Mouse (Mus musculus): ENCODE results near the gene Lgals9. TPM values are rescaled to one million over a fixed set of nuclear protein-coding genes. Genes with fewer than 3 reads are reported as not detected.
"Not testable (repeated sequence)": the region's sequence is repeated elsewhere in the genome, so short reads cannot be mapped to it uniquely, and the experiment has no call there.

Gene Lgals9
- polyA plus RNA-seq, 1 experiment from 2014 or later: 45.7 TPM

- peak; percentile 66; the same call in 1 of the 2 replicates for ATAC-seq
- H3K9ac ChIP-seq: no peak overlapping the region
- peaks cover 63% of the 10 kb centered on the region for H3K4me1 ChIP-seq
- WGBS (ENCODE audit: insufficient replicate concordance): 51% methylated on average over 14 of the region's 14 CpGs
- no peaks in the 10 kb centered on the region for H3K36me3 ChIP-seq
- H3K4me3 ChIP-seq: no peak overlapping the region
- peak overlapping the region; percentile 55 for H3K27ac ChIP-seq
- H3K9me3 ChIP-seq (replicated peaks): no peaks in the 10 kb centered on the region
- no peaks in the 10 kb centered on the region for H3K27me3 ChIP-seq (replicated peaks)
- peak overlapping the region; percentile 6; the same call in 1 of the 2 replicates for H3K4me2 ChIP-seq
These were observed 21.0 kb upstream of the Lgals9 start for GRCm38 (mm10) chr11:79005578-79006394.

GRCm38 (mm10) chr11:79003769-79004638, 19.3 kb upstream of the Lgals9 start:
- peak overlapping the region; percentile 66 for H3K27ac ChIP-seq
- H3K9ac ChIP-seq: no peak overlapping the region
- peaks cover 63% of the 10 kb centered on the region for H3K4me1 ChIP-seq
- H3K9me3 ChIP-seq (replicated peaks): no peaks in the 10 kb centered on the region
- H3K4me2 ChIP-seq: no peak overlapping the region
- 44% methylated on average over 10 of the region's 10 CpGs for WGBS (ENCODE audit: insufficient replicate concordance)
- H3K27me3 ChIP-seq (replicated peaks): no peaks in the 10 kb centered on the region
- ATAC-seq: no peak
- no peaks in the 10 kb centered on the region for H3K36me3 ChIP-seq
- no peak overlapping the region for H3K4me3 ChIP-seq

- Histone ChIP-seq H3K4me2 (0 out of 2 replicates have a peak overlapping the region, but pooled peaks have one; percentile 14), H3K4me3 (no peak overlapping the region), H3K4me1 (peaks cover 56% of the 10 kb centered on the region), H3K9ac (no peak overlapping the region), H3K9me3 (replicated peaks) (no peaks in the 10 kb centered on the region), H3K36me3 (no peaks in the 10 kb centered on the region), H3K27me3 (replicated peaks) (no peaks in the 10 kb centered on the region), H3K27ac (peak overlapping the region; percentile 66)
- ATAC-seq: 0 out of 2 replicates have a peak, but pooled peaks have one; percentile 40
- WGBS (ENCODE audit: insufficient replicate concordance): 40% methylated on average over 11 of the region's 11 CpGs
These were observed 18.5 kb upstream of the Lgals9 start for GRCm38 (mm10) chr11:79003053-79003768.

GRCm38 (mm10) chr11:79002551-79002951, 17.8 kb upstream of the Lgals9 start:
- H3K9ac ChIP-seq: no peak overlapping the region
- no peaks in the 10 kb centered on the region for H3K9me3 ChIP-seq (replicated peaks)
- peak overlapping the region; percentile 66 for H3K27ac ChIP-seq
- no peak overlapping the region for H3K4me2 ChIP-seq
- H3K27me3 ChIP-seq (replicated peaks): no peaks in the 10 kb centered on the region
- peaks cover 50% of the 10 kb centered on the region for H3K4me1 ChIP-seq
- WGBS (ENCODE audit: insufficient replicate concordance): 41% methylated on average over 5 of the region's 5 CpGs
- no peaks in the 10 kb centered on the region for H3K36me3 ChIP-seq
- no peak overlapping the region for H3K4me3 ChIP-seq
- ATAC-seq: no peak

- H3K27ac ChIP-seq: no peak overlapping the region
- no peaks in the 10 kb centered on the region for H3K36me3 ChIP-seq
These were observed 17.1 kb upstream of the Lgals9 start for GRCm38 (mm10) chr11:79001871-79002270.

GRCm38 (mm10) chr11:78999118-78999517, 14.4 kb upstream of the Lgals9 start:
- Histone ChIP-seq H3K4me1 (peaks cover 24% of the 10 kb centered on the region), H3K36me3 (no peaks in the 10 kb centered on the region), H3K27ac (no peak overlapping the region), H3K4me3 (no peak overlapping the region), H3K27me3 (replicated peaks) (no peaks in the 10 kb centered on the region), H3K4me2 (no peak overlapping the region), H3K9ac (no peak overlapping the region), H3K9me3 (replicated peaks) (peaks cover 3% of the 10 kb centered on the region)
- WGBS (ENCODE audit: insufficient replicate concordance): 57% methylated on average over 6 of the region's 6 CpGs
- no peak for ATAC-seq

More at GRCm38 (mm10) chr11:79001871-79002270, 17.1 kb upstream of the Lgals9 start:
- H3K9ac ChIP-seq: no peak overlapping the region
- peaks cover 1% of the 10 kb centered on the region; the same call in 1 of the 2 replicates for H3K9me3 ChIP-seq (replicated peaks)
- H3K4me2 ChIP-seq: no peak overlapping the region
- 60% methylated on average over 4 of the region's 4 CpGs for WGBS (ENCODE audit: insufficient replicate concordance)
- H3K4me1 ChIP-seq: peaks cover 49% of the 10 kb centered on the region
- no peak for ATAC-seq
- no peak overlapping the region for H3K4me3 ChIP-seq
- H3K27me3 ChIP-seq (replicated peaks): no peaks in the 10 kb centered on the region

- not testable (repeated sequence) for H3K4me3 ChIP-seq; H3K27me3 ChIP-seq (replicated peaks); H3K4me1 ChIP-seq; H3K27ac ChIP-seq; H3K4me2 ChIP-seq; H3K36me3 ChIP-seq; H3K9ac ChIP-seq; ATAC-seq
- H3K9me3 ChIP-seq (replicated peaks): peaks cover 13% of the 10 kb centered on the region; the same call in 1 of the 2 replicates
- 72% methylated on average over 5 of the region's 5 CpGs for WGBS (ENCODE audit: insufficient replicate concordance)
These were observed 6.3 kb upstream of the Lgals9 start for GRCm38 (mm10) chr11:78990875-78991543.

GRCm38 (mm10) chr11:78990096-78990495, 5.3 kb upstream of the Lgals9 start:
- H3K4me3 ChIP-seq: no peak overlapping the region
- ATAC-seq: no peak
- H3K36me3 ChIP-seq: no peaks in the 10 kb centered on the region
- peaks cover 4% of the 10 kb centered on the region for H3K4me1 ChIP-seq
- H3K9ac ChIP-seq: no peak overlapping the region
- no peak overlapping the region for H3K4me2 ChIP-seq
- 75% methylated on average over 9 of the region's 9 CpGs for WGBS (ENCODE audit: insufficient replicate concordance)
- H3K27me3 ChIP-seq (replicated peaks): no peaks in the 10 kb centered on the region
- H3K9me3 ChIP-seq (replicated peaks): 0 out of 2 replicates have a peak, but pooled peaks cover 13% of the 10 kb centered on the region
- H3K27ac ChIP-seq: no peak overlapping the region

- not testable (repeated sequence) for H3K4me3 ChIP-seq; ATAC-seq; H3K27ac ChIP-seq; H3K36me3 ChIP-seq; H3K4me2 ChIP-seq; H3K27me3 ChIP-seq (replicated peaks); H3K9ac ChIP-seq
- H3K9me3 ChIP-seq (replicated peaks): 0 out of 2 replicates have a peak, but pooled peaks cover 13% of the 10 kb centered on the region
- peaks cover 13% of the 10 kb centered on the region for H3K4me1 ChIP-seq
- WGBS (ENCODE audit: insufficient replicate concordance): 84% methylated on average over 11 of the region's 11 CpGs
These were observed 4.5 kb upstream of the Lgals9 start for GRCm38 (mm10) chr11:78989206-78989605.

- H3K4me2 ChIP-seq: no peak overlapping the region
- H3K27ac ChIP-seq: no peak overlapping the region
- H3K4me1 ChIP-seq: peaks cover 39% of the 10 kb centered on the region
- 0 out of 2 replicates have a peak, but pooled peaks cover 10% of the 10 kb centered on the region for H3K9me3 ChIP-seq (replicated peaks)
- ATAC-seq: no peak
- WGBS (ENCODE audit: insufficient replicate concordance): 66% methylated on average over 10 of the region's 10 CpGs
- H3K4me3 ChIP-seq: no peak overlapping the region
- H3K27me3 ChIP-seq (replicated peaks): no peaks in the 10 kb centered on the region
- H3K9ac ChIP-seq: no peak overlapping the region
- H3K36me3 ChIP-seq: no peaks in the 10 kb centered on the region
These were observed 1.7 kb upstream of the Lgals9 start for GRCm38 (mm10) chr11:78986311-78987002.
